18 mouse cellular contexts compared by ENCODE assay signal in the genomic region with DNA sequence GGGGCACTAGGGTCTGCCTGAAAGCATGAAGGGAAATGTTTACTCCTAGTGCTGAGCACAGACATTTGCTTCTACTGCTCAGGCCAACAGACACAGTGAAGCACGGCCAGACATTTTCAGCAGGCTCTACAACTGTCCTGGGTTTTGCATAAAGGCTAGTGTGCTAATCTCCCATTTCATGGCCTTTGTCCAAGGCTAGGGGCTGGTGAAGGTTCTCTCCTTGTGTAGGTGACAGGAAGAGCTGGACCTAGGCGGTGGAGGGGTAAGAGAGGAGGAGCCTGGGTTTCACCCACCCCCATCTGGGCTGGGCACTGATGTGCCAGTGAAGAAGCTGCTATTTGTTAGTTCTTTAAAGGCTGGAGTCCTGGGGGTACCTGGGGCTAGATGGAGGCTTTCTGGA. TPM values are rescaled to one million over a fixed set of nuclear protein-coding genes. Genes with fewer than 3 reads are reported as not detected.
DNase-seq lines count a peak whose midpoint lies in the region; ATAC-seq and TF ChIP-seq lines count a peak whose summit lies in the region.
"Had no signal": no experiment of that assay in that cellular context is flagged by ENCODE, and none has a peak within 500 bp of the region (broad histone marks: within the 10 kb centered on the region; RNA-seq: fewer than 3 reads in every experiment).

No protein-coding gene starts in this region.

- peaks cover 31% of the 10 kb centered on the region for H3K4me1 ChIP-seq in hindbrain, embryonic 13.5 days (replicated peaks)
- peaks cover 12% of the 10 kb centered on the region for H3K4me1 ChIP-seq in hindbrain, embryonic 16.5 days (ENCODE audit: control insufficient read depth, insufficient read depth, low read depth, low read length)
- peaks cover 5% of the 10 kb centered on the region for H3K4me1 ChIP-seq in spleen, adult 2 months (ENCODE audit: control insufficient read depth, insufficient read depth, insufficient read length)
- 0 out of 2 replicates have a peak, but pooled peaks cover under 1% of the 10 kb centered on the region for H3K4me1 ChIP-seq in stomach, postnatal 0 days (replicated peaks; ENCODE audit: control insufficient read depth, insufficient read depth)
- H3K4me1 ChIP-seq in forebrain, embryonic 13.5 days, result peaks cover 16% of the 10 kb centered on the region

- TF ChIP-seq CTCF in spleen, adult 2 months (IDR thresholded peaks at IDR 0.05; ENCODE audit: extremely low read depth, insufficient read depth, insufficient read length, insufficient replicate concordance), result no peak
- no peak for TF ChIP-seq CTCF in stomach, postnatal 0 days (IDR thresholded peaks at IDR 0.05; ENCODE audit: low read depth)

- no peak for ATAC-seq in hindbrain, embryonic 13.5 days (ENCODE audit: low FRiP score)
- ATAC-seq in hindbrain, embryonic 16.5 days, result no peak
- ATAC-seq in stomach, postnatal 0 days (ENCODE audit: low FRiP score, low TSS enrichment), result no peak
- no peak for ATAC-seq in forebrain, embryonic 13.5 days
- ATAC-seq: forebrain, embryonic 15.5 days; intestine, embryonic 15.5 days had no signal

- no peak overlapping the region for H3K4me2 ChIP-seq in hindbrain, embryonic 13.5 days
- no peak overlapping the region for H3K4me2 ChIP-seq in hindbrain, embryonic 16.5 days (ENCODE audit: low read length)
- H3K4me2 ChIP-seq in stomach, postnatal 0 days (replicated peaks; ENCODE audit: low read depth), result no peak overlapping the region
- H3K4me2 ChIP-seq in forebrain, embryonic 13.5 days, result no peak overlapping the region
- H3K4me2 ChIP-seq: forebrain, embryonic 15.5 days; intestine, embryonic 15.5 days; limb, embryonic 12.5 days; lung, embryonic 15.5 days; stomach, embryonic 15.5 days had no signal

- H3K27ac ChIP-seq in hindbrain, embryonic 13.5 days, result no peak overlapping the region; the same call in 1 of the 2 replicates
- no peak overlapping the region for H3K27ac ChIP-seq in hindbrain, embryonic 16.5 days (ENCODE audit: low read depth, low read length)
- H3K27ac ChIP-seq in spleen, adult 2 months (ENCODE audit: insufficient read depth, low read length), result 0 out of 2 replicates have a peak overlapping the region, but pooled peaks have one; percentile 8
- H3K27ac ChIP-seq in stomach, postnatal 0 days (replicated peaks), result 0 out of 2 replicates have a peak overlapping the region, but pooled peaks have one; percentile 0
- no peak overlapping the region for H3K27ac ChIP-seq in forebrain, embryonic 13.5 days
- H3K27ac ChIP-seq: forebrain, embryonic 15.5 days; intestine, embryonic 15.5 days; limb, embryonic 12.5 days; lung, embryonic 15.5 days; stomach, embryonic 15.5 days had no signal

- TF ChIP-seq EP300 in stomach, postnatal 0 days (optimal IDR thresholded peaks at IDR 0.05), result no peak

- WGBS in hindbrain, embryonic 13.5 days, result 84% methylated on average over 2 of the region's 2 CpGs
- WGBS in hindbrain, embryonic 16.5 days, result 81% methylated on average over 2 of the region's 2 CpGs
- WGBS in spleen, adult 2 months, result 67% methylated on average over 2 of the region's 2 CpGs
- WGBS in stomach, postnatal 0 days, result 62% methylated on average over 2 of the region's 2 CpGs
- 81% methylated on average over 2 of the region's 2 CpGs for WGBS in forebrain, embryonic 13.5 days

- H3K4me3 ChIP-seq in hindbrain, embryonic 13.5 days, result no peak overlapping the region
- H3K4me3 ChIP-seq in hindbrain, embryonic 16.5 days (ENCODE audit: low read length), result no peak overlapping the region
- H3K4me3 ChIP-seq in spleen, adult 2 months (ENCODE audit: extremely low read depth, insufficient read depth, insufficient read length), result no peak overlapping the region
- no peak overlapping the region for H3K4me3 ChIP-seq in stomach, postnatal 0 days (ENCODE audit: low read depth, low read length)
- H3K4me3 ChIP-seq in forebrain, embryonic 13.5 days, result no peak overlapping the region
- H3K4me3 ChIP-seq: forebrain, embryonic 15.5 days; intestine, embryonic 15.5 days; limb, embryonic 12.5 days; lung, embryonic 15.5 days; stomach, embryonic 15.5 days had no signal

- H3K27me3 ChIP-seq in hindbrain, embryonic 13.5 days, result no peaks in the 10 kb centered on the region
- no peaks in the 10 kb centered on the region for H3K27me3 ChIP-seq in hindbrain, embryonic 16.5 days (replicated peaks; ENCODE audit: control insufficient read depth, insufficient read depth, low read length)
- no peaks in the 10 kb centered on the region for H3K27me3 ChIP-seq in spleen, adult 2 months (ENCODE audit: control insufficient read depth, insufficient read depth, low read length)
- H3K27me3 ChIP-seq in stomach, postnatal 0 days (ENCODE audit: control insufficient read depth, insufficient read depth, low read length), result no peaks in the 10 kb centered on the region
- H3K27me3 ChIP-seq in forebrain, embryonic 13.5 days, result no peaks in the 10 kb centered on the region
- H3K27me3 ChIP-seq: forebrain, embryonic 15.5 days; intestine, embryonic 15.5 days; limb, embryonic 12.5 days; lung, embryonic 15.5 days; stomach, embryonic 15.5 days had no signal

- peak overlapping the region; percentile 55; the same call in 1 of the 2 replicates for H3K9ac ChIP-seq in hindbrain, embryonic 13.5 days
- H3K9ac ChIP-seq in hindbrain, embryonic 16.5 days (ENCODE audit: low read depth, low read length), result no peak overlapping the region
- no peak overlapping the region for H3K9ac ChIP-seq in stomach, postnatal 0 days (ENCODE audit: low read length)
- no peak overlapping the region for H3K9ac ChIP-seq in forebrain, embryonic 13.5 days
- H3K9ac ChIP-seq: forebrain, embryonic 15.5 days; limb, embryonic 12.5 days; lung, embryonic 15.5 days; stomach, embryonic 15.5 days had no signal

- no peaks in the 10 kb centered on the region for H3K9me3 ChIP-seq in hindbrain, embryonic 13.5 days
- H3K9me3 ChIP-seq in hindbrain, embryonic 16.5 days (ENCODE audit: control insufficient read depth, low read length), result no peaks in the 10 kb centered on the region
- no peaks in the 10 kb centered on the region for H3K9me3 ChIP-seq in stomach, postnatal 0 days (ENCODE audit: control insufficient read depth, low read length)
- no peaks in the 10 kb centered on the region for H3K9me3 ChIP-seq in forebrain, embryonic 13.5 days (replicated peaks)
- H3K9me3 ChIP-seq: forebrain, embryonic 15.5 days; intestine, embryonic 15.5 days; limb, embryonic 12.5 days; lung, embryonic 15.5 days; stomach, embryonic 15.5 days had no signal

- H3K36me3 ChIP-seq in hindbrain, embryonic 13.5 days, result peaks cover 18% of the 10 kb centered on the region
- peaks cover 12% of the 10 kb centered on the region; the same call in 1 of the 2 replicates for H3K36me3 ChIP-seq in hindbrain, embryonic 16.5 days (ENCODE audit: control insufficient read depth, insufficient read depth, low read length)
- H3K36me3 ChIP-seq in spleen, adult 2 months (ENCODE audit: control insufficient read depth, insufficient read depth, low read length), result peaks cover 4% of the 10 kb centered on the region
- H3K36me3 ChIP-seq in stomach, postnatal 0 days (ENCODE audit: control insufficient read depth, insufficient read depth, low read length), result peaks cover 6% of the 10 kb centered on the region
- peaks cover 21% of the 10 kb centered on the region for H3K36me3 ChIP-seq in forebrain, embryonic 13.5 days (ENCODE audit: poor library complexity, severe bottlenecking)
- H3K36me3 ChIP-seq: intestine, embryonic 15.5 days had no signal

- peak; percentile 71 for DNase-seq in adrenal gland, adult 2 months
- no peak for DNase-seq in adrenal gland, postnatal 25 days
- DNase-seq in spleen, adult 2 months (ENCODE audit: low read depth in 1 of 2, low spot score in 2 of 2), result no peak
- DNase-seq in spleen, postnatal 10 days (ENCODE audit: low spot score in 2 of 2), result no peak
- DNase-seq in stomach, postnatal 0 days (ENCODE audit: low spot score), result no peak
- DNase-seq: kidney, postnatal 10 days; midbrain, embryonic 14.5 days; right cerebral cortex, adult 18-20 months had no signal

- TF ChIP-seq POLR2A in spleen, adult 2 months (IDR thresholded peaks at IDR 0.05; ENCODE audit: low read depth, low read length), result no peak

RNA-seq across cellular contexts. Expression of a gene that starts 1.6 kb away (rescaled TPM):
- 10 to 100 TPM; 27.6 to 39.5 TPM for total RNA-seq in adrenal gland, adult 2 months (2021)
- polyA plus RNA-seq in adrenal gland, adult 2 months (2012; rRNA removed), result 48.3 and 60.8 TPM in 2 replicates
- 48.8 and 52.6 TPM in 2 replicates for total RNA-seq in adrenal gland, postnatal 25 days (2021)
- polyA plus RNA-seq in hindbrain, embryonic 13.5 days (2015; fragmentation: Nextera tagmentation; extraction: Ambion mirVana), result 61.6 and 64.3 TPM in 2 replicates
- polyA plus RNA-seq in hindbrain, embryonic 16.5 days (2015; fragmentation: Nextera tagmentation; extraction: Ambion mirVana), result 54.1 and 57.0 TPM in 2 replicates
- polyA plus RNA-seq in spleen, adult 2 months (2012; rRNA removed), result 40.7 and 51.5 TPM in 2 replicates
- polyA plus RNA-seq in stomach, postnatal 0 days (2015; fragmentation: Nextera tagmentation; extraction: Ambion mirVana), result 41.1 and 49.3 TPM in 2 replicates
- polyA plus RNA-seq in forebrain, embryonic 13.5 days (2015; fragmentation: Nextera tagmentation; extraction: Ambion mirVana), result 56.6 and 61.6 TPM in 2 replicates

RNA-seq across cellular contexts. Expression of a gene that starts 10.6 kb away (rescaled TPM):
- total RNA-seq in adrenal gland, adult 2 months (2021), result 1 to 10 TPM; 2.9 to 5.8 TPM
- polyA plus RNA-seq in adrenal gland, adult 2 months (2012; rRNA removed), result 3.8 and 5.1 TPM in 2 replicates
- total RNA-seq in adrenal gland, postnatal 25 days (2021), result 2.6 and 4.1 TPM in 2 replicates
- 5.1 and 5.6 TPM in 2 replicates for polyA plus RNA-seq in hindbrain, embryonic 13.5 days (2015; fragmentation: Nextera tagmentation; extraction: Ambion mirVana)
- polyA plus RNA-seq in hindbrain, embryonic 16.5 days (2015; fragmentation: Nextera tagmentation; extraction: Ambion mirVana), result 6.5 and 7.9 TPM in 2 replicates
- polyA plus RNA-seq in spleen, adult 2 months (2012; rRNA removed), result 52.0 and 64.5 TPM in 2 replicates
- polyA plus RNA-seq in stomach, postnatal 0 days (2015; fragmentation: Nextera tagmentation; extraction: Ambion mirVana), result 1.5 TPM in 2 replicates
- 2.4 and 2.5 TPM in 2 replicates for polyA plus RNA-seq in forebrain, embryonic 13.5 days (2015; fragmentation: Nextera tagmentation; extraction: Ambion mirVana)

RNA-seq across cellular contexts. Expression of a gene that starts 11.3 kb away (rescaled TPM):
- total RNA-seq in adrenal gland, adult 2 months (2021), result 1 to 10 TPM; 2.5 to 5.7 TPM
- polyA plus RNA-seq in adrenal gland, adult 2 months (2012; rRNA removed), result 54.9 and 57.6 TPM in 2 replicates
- 3.9 and 6.0 TPM in 2 replicates for total RNA-seq in adrenal gland, postnatal 25 days (2021)
- 0.47 and 0.66 TPM in 2 replicates for polyA plus RNA-seq in hindbrain, embryonic 13.5 days (2015; fragmentation: Nextera tagmentation; extraction: Ambion mirVana)
- polyA plus RNA-seq in hindbrain, embryonic 16.5 days (2015; fragmentation: Nextera tagmentation; extraction: Ambion mirVana), result 0.41 and 0.63 TPM in 2 replicates
- polyA plus RNA-seq in spleen, adult 2 months (2012; rRNA removed), result 631 and 1,026 TPM in 2 replicates
- 1.1 and 1.3 TPM in 2 replicates for polyA plus RNA-seq in stomach, postnatal 0 days (2015; fragmentation: Nextera tagmentation; extraction: Ambion mirVana)
- polyA plus RNA-seq in forebrain, embryonic 13.5 days (2015; fragmentation: Nextera tagmentation; extraction: Ambion mirVana), result 0.33 and 0.65 TPM in 2 replicates

RNA-seq across cellular contexts. Expression of a gene that starts 16.3 kb away (rescaled TPM):
- total RNA-seq in adrenal gland, adult 2 months (2021), result 100 to 1,000 TPM; 154 to 202 TPM
- 199 and 225 TPM in 2 replicates for polyA plus RNA-seq in adrenal gland, adult 2 months (2012; rRNA removed)
- 179 and 226 TPM in 2 replicates for total RNA-seq in adrenal gland, postnatal 25 days (2021)
- 128 and 130 TPM in 2 replicates for polyA plus RNA-seq in hindbrain, embryonic 13.5 days (2015; fragmentation: Nextera tagmentation; extraction: Ambion mirVana)
- polyA plus RNA-seq in hindbrain, embryonic 16.5 days (2015; fragmentation: Nextera tagmentation; extraction: Ambion mirVana), result 116 and 122 TPM in 2 replicates
- 386 and 394 TPM in 2 replicates for polyA plus RNA-seq in spleen, adult 2 months (2012; rRNA removed)
- polyA plus RNA-seq in stomach, postnatal 0 days (2015; fragmentation: Nextera tagmentation; extraction: Ambion mirVana), result 127 and 133 TPM in 2 replicates
- polyA plus RNA-seq in forebrain, embryonic 13.5 days (2015; fragmentation: Nextera tagmentation; extraction: Ambion mirVana), result 126 and 144 TPM in 2 replicates

RNA-seq across cellular contexts. Expression of a gene that starts 20.9 kb away (rescaled TPM):
- under 1 TPM; 0.29 to 0.69 TPM for total RNA-seq in adrenal gland, adult 2 months (2021)
- 0.12 and 0.26 TPM in 2 replicates for polyA plus RNA-seq in adrenal gland, adult 2 months (2012; rRNA removed)
- total RNA-seq in adrenal gland, postnatal 25 days (2021), result 0.94 and 1.3 TPM in 2 replicates
- 0.29 and 0.30 TPM in 2 replicates for polyA plus RNA-seq in hindbrain, embryonic 13.5 days (2015; fragmentation: Nextera tagmentation; extraction: Ambion mirVana)
- 0.24 and 0.29 TPM in 2 replicates for polyA plus RNA-seq in hindbrain, embryonic 16.5 days (2015; fragmentation: Nextera tagmentation; extraction: Ambion mirVana)
- polyA plus RNA-seq in spleen, adult 2 months (2012; rRNA removed), result 1.9 and 2.2 TPM in 2 replicates
- polyA plus RNA-seq in stomach, postnatal 0 days (2015; fragmentation: Nextera tagmentation; extraction: Ambion mirVana), result 0.05 TPM in 1 of 2 replicates, not detected in the other
- 0.09 and 0.13 TPM in 2 replicates for polyA plus RNA-seq in forebrain, embryonic 13.5 days (2015; fragmentation: Nextera tagmentation; extraction: Ambion mirVana)
- polyA plus RNA-seq: heart, embryonic 14.5 days; hindbrain, embryonic 11.5 days had no signal

Comparison
In these comparisons a context has a peak if more than half of its experiments do, and no peak if none do; other contexts are left out.
1. H3K27ac ChIP-seq: peak in spleen, adult 2 months (single experiment) and stomach, postnatal 0 days (single experiment); none in hindbrain, embryonic 13.5 days (single experiment), hindbrain, embryonic 16.5 days (single experiment) and forebrain, embryonic 13.5 days (single experiment).
2. RNA of a gene that starts 11.3 kb away (polyA plus RNA-seq): 631 to 1,026 TPM in spleen, adult 2 months and 54.9 to 57.6 TPM in adrenal gland, adult 2 months; 1.1 to 1.3 TPM in stomach, postnatal 0 days, 0.47 to 0.66 TPM in hindbrain, embryonic 13.5 days, 0.33 to 0.65 TPM in forebrain, embryonic 13.5 days and 0.41 to 0.63 TPM in hindbrain, embryonic 16.5 days; every median in the first group is over 10 times any median in the second.